Mouse (Mus musculus): ENCODE measurements at regions not wholly inside any gene's neighbourhood (a gene's known extent, or its start where the extent isn't known, plus 50 kb on each side); places are given as distances from the start of the nearest gene placed in this dataset.
"Not testable (repeated sequence)": the region's sequence is repeated elsewhere in the genome, so short reads cannot be mapped to it uniquely, and the experiment has no call there.

GRCm38 (mm10) chr17:16726904-16727303, 337.0 kb upstream of the Zfp960 start:
- no peak overlapping the region for H3K9ac ChIP-seq
- H3K27me3 ChIP-seq: no peaks in the 10 kb centered on the region
- H3K27ac ChIP-seq (replicated peaks): no peak overlapping the region
- no peak overlapping the region for H3K4me2 ChIP-seq
- H3K9me3 ChIP-seq: no peaks in the 10 kb centered on the region
- ATAC-seq (ENCODE audit: low read depth): no peak
- no peaks in the 10 kb centered on the region for H3K36me3 ChIP-seq
- 90% methylated on average over 2 of the region's 2 CpGs for WGBS
- H3K4me3 ChIP-seq: no peak overlapping the region
- H3K4me1 ChIP-seq (replicated peaks): no peaks in the 10 kb centered on the region

- Histone ChIP-seq H3K9ac (no peak overlapping the region), H3K27ac (replicated peaks) (0 out of 2 replicates have a peak overlapping the region, but pooled peaks have one; percentile 10), H3K27me3 (no peaks in the 10 kb centered on the region)
Observed at GRCm38 (mm10) chr17:16753090-16753489, 310.8 kb upstream of the Zfp960 start.

GRCm38 (mm10) chr17:16770587-16770986, 293.3 kb upstream of the Zfp960 start:
- not testable (repeated sequence) for H3K4me2 ChIP-seq; H3K9ac ChIP-seq; H3K27ac ChIP-seq (replicated peaks); H3K9me3 ChIP-seq; H3K27me3 ChIP-seq; H3K36me3 ChIP-seq; H3K4me3 ChIP-seq; ATAC-seq (ENCODE audit: low read depth); H3K4me1 ChIP-seq (replicated peaks)
- 77% methylated on average over 7 of the region's 7 CpGs for WGBS

More at GRCm38 (mm10) chr17:16753090-16753489, 310.8 kb upstream of the Zfp960 start:
- no peaks in the 10 kb centered on the region for H3K9me3 ChIP-seq
- peak; percentile 56; the same call in 1 of the 2 replicates for ATAC-seq (ENCODE audit: low read depth)
- H3K4me2 ChIP-seq: no peak overlapping the region
- 51% methylated on average over 4 of the region's 4 CpGs for WGBS
- no peaks in the 10 kb centered on the region for H3K4me1 ChIP-seq (replicated peaks)
- no peaks in the 10 kb centered on the region for H3K36me3 ChIP-seq
- H3K4me3 ChIP-seq: no peak overlapping the region

GRCm38 (mm10) chr17:16798316-16798715, 265.6 kb upstream of the Zfp960 start:
- no peak for ATAC-seq (ENCODE audit: low read depth)
- Histone ChIP-seq H3K4me2 (no peak overlapping the region), H3K9ac (no peak overlapping the region), H3K9me3 (no peaks in the 10 kb centered on the region), H3K36me3 (no peaks in the 10 kb centered on the region), H3K4me1 (replicated peaks) (no peaks in the 10 kb centered on the region), H3K4me3 (no peak overlapping the region), H3K27me3 (no peaks in the 10 kb centered on the region), H3K27ac (replicated peaks) (no peak overlapping the region)
- 77% methylated on average over 5 of the region's 5 CpGs for WGBS

GRCm38 (mm10) chr17:16804986-16805385, 258.9 kb upstream of the Zfp960 start:
- no peak overlapping the region for H3K27ac ChIP-seq (replicated peaks)
- no peak overlapping the region for H3K4me3 ChIP-seq
- no peaks in the 10 kb centered on the region for H3K9me3 ChIP-seq
- no peak overlapping the region for H3K4me2 ChIP-seq
- no peak overlapping the region for H3K9ac ChIP-seq
- ATAC-seq (ENCODE audit: low read depth): no peak
- WGBS: 69% methylated on average over 3 of the region's 3 CpGs
- no peaks in the 10 kb centered on the region for H3K36me3 ChIP-seq
- H3K4me1 ChIP-seq (replicated peaks): no peaks in the 10 kb centered on the region
- H3K27me3 ChIP-seq: no peaks in the 10 kb centered on the region

- ATAC-seq (ENCODE audit: low read depth): no peak
- WGBS: 16% methylated on average over 3 of the region's 3 CpGs
- H3K4me1 ChIP-seq (replicated peaks): no peaks in the 10 kb centered on the region
- H3K4me3 ChIP-seq: no peak overlapping the region
- no peak overlapping the region for H3K27ac ChIP-seq (replicated peaks)
- no peak overlapping the region for H3K4me2 ChIP-seq
- H3K9me3 ChIP-seq: no peaks in the 10 kb centered on the region
- H3K27me3 ChIP-seq: no peaks in the 10 kb centered on the region
- no peak overlapping the region for H3K9ac ChIP-seq
- no peaks in the 10 kb centered on the region for H3K36me3 ChIP-seq
Observed at GRCm38 (mm10) chr17:16818421-16818820, 245.5 kb upstream of the Zfp960 start.

- no peaks in the 10 kb centered on the region for H3K36me3 ChIP-seq
- ATAC-seq (ENCODE audit: low read depth): no peak
- H3K27ac ChIP-seq (replicated peaks): no peak overlapping the region
- no peak overlapping the region for H3K9ac ChIP-seq
- H3K4me2 ChIP-seq: no peak overlapping the region
- H3K4me3 ChIP-seq: no peak overlapping the region
- H3K9me3 ChIP-seq: no peaks in the 10 kb centered on the region
- H3K4me1 ChIP-seq (replicated peaks): no peaks in the 10 kb centered on the region
- no peaks in the 10 kb centered on the region for H3K27me3 ChIP-seq
- WGBS: 85% methylated on average over 3 of the region's 3 CpGs
Observed at GRCm38 (mm10) chr17:16821716-16822115, 242.2 kb upstream of the Zfp960 start.

- 43% methylated on average over 4 of the region's 4 CpGs for WGBS
- Histone ChIP-seq H3K27me3 (no peaks in the 10 kb centered on the region), H3K9ac (no peak overlapping the region), H3K36me3 (no peaks in the 10 kb centered on the region), H3K4me2 (no peak overlapping the region), H3K27ac (replicated peaks) (no peak overlapping the region), H3K4me3 (no peak overlapping the region), H3K9me3 (no peaks in the 10 kb centered on the region), H3K4me1 (replicated peaks) (peaks cover 5% of the 10 kb centered on the region)
- ATAC-seq (ENCODE audit: low read depth): peak; percentile 63; the same call in 1 of the 2 replicates
Observed at GRCm38 (mm10) chr17:16839152-16839551, 224.8 kb upstream of the Zfp960 start.

GRCm38 (mm10) chr17:16860771-16861170, 203.1 kb upstream of the Zfp960 start:
- no peak overlapping the region for H3K27ac ChIP-seq (replicated peaks)
- no peaks in the 10 kb centered on the region for H3K36me3 ChIP-seq
- no peaks in the 10 kb centered on the region for H3K27me3 ChIP-seq
- no peaks in the 10 kb centered on the region for H3K9me3 ChIP-seq
- no peak overlapping the region for H3K4me2 ChIP-seq
- 54% methylated on average over 1 of the region's 1 CpGs for WGBS
- no peaks in the 10 kb centered on the region for H3K4me1 ChIP-seq (replicated peaks)
- no peak overlapping the region for H3K9ac ChIP-seq
- no peak overlapping the region for H3K4me3 ChIP-seq
- ATAC-seq (ENCODE audit: low read depth): no peak

- Histone ChIP-seq H3K27ac (replicated peaks) (no peak overlapping the region), H3K4me3 (no peak overlapping the region), H3K4me1 (replicated peaks) (no peaks in the 10 kb centered on the region), H3K27me3 (no peaks in the 10 kb centered on the region), H3K36me3 (no peaks in the 10 kb centered on the region), H3K9me3 (0 out of 2 replicates have a peak, but pooled peaks cover 13% of the 10 kb centered on the region), H3K4me2 (no peak overlapping the region), H3K9ac (no peak overlapping the region)
- 70% methylated on average over 2 of the region's 2 CpGs for WGBS
- no peak for ATAC-seq (ENCODE audit: low read depth)
Observed at GRCm38 (mm10) chr17:16900791-16901190, 163.1 kb upstream of the Zfp960 start.

- Histone ChIP-seq H3K4me2 (no peak overlapping the region), H3K27ac (replicated peaks) (no peak overlapping the region), H3K4me1 (replicated peaks) (no peaks in the 10 kb centered on the region), H3K27me3 (no peaks in the 10 kb centered on the region), H3K4me3 (no peak overlapping the region), H3K36me3 (no peaks in the 10 kb centered on the region), H3K9ac (no peak overlapping the region), H3K9me3 (no peaks in the 10 kb centered on the region)
- ATAC-seq (ENCODE audit: low read depth): no peak
- 70% methylated on average over 2 of the region's 2 CpGs for WGBS
Observed at GRCm38 (mm10) chr17:16918191-16918590, 145.7 kb upstream of the Zfp960 start.

GRCm38 (mm10) chr17:16926200-16926599, 137.7 kb upstream of the Zfp960 start:
- no peak overlapping the region for H3K4me2 ChIP-seq
- H3K9me3 ChIP-seq: no peaks in the 10 kb centered on the region
- no peak for ATAC-seq (ENCODE audit: low read depth)
- H3K27ac ChIP-seq (replicated peaks): no peak overlapping the region
- H3K36me3 ChIP-seq: no peaks in the 10 kb centered on the region
- H3K4me1 ChIP-seq (replicated peaks): no peaks in the 10 kb centered on the region
- H3K27me3 ChIP-seq: no peaks in the 10 kb centered on the region
- no peak overlapping the region for H3K9ac ChIP-seq
- H3K4me3 ChIP-seq: no peak overlapping the region
